Mouse (Mus musculus): ENCODE measurements around the gene Tmem101.

Tmem101 gene

DNA sequence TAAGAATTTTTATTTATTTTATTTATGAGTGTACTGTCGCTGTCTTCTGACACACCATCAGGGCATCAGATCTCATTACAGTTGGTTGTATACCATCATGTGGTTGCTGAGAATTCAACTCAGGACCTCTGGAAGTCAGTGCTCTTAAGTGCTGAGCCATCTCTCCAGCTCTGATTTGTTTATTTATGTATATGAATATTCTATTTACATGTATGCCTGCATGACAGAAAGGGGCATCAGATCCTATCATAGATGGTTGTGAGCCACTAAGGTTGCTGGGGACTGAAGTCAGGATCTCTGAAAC, 534 bp upstream of the Tmem101 start:
- no peak for DNase-seq (ENCODE audit: low read depth, low spot score)

DNA sequence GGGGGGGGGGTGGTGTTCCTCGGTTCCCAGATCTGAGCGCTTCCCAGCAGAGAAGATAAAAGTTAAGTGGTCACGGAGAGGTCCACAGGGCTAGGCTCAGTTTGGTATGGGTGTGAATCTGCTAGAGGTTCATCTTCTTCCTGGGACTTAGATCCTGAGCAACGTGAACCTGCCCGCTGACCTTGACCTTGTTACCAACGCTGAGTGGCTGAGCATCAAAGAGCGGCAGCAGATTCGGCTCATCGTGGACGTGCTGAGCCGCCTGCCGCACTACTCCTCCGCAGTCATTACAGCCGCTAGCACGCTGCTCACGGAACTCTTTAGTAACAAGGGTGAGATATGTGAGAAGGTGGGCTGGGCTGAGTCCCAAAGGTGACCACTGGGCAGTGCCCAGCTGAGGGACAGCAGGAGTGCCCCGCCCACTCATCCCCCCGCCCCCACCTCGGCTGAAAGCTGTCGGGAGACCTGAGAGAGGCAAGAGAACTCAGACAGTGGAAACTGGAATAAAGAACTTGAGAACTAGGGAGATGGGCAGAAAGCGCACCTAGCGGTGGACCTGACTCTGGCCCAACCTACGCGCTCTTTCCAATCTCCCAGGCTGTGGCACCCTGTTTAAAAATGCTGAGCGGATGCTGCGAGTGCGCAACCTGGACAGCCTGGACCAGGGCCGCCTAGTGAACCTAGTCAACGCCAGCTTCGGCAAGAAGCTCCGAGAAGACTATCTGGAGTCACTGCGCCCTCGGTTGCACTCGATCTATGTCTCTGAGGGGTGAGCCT, 8.8 kb downstream of the Tmem101 start:
- no peak for DNase-seq (ENCODE audit: low read depth, low spot score)

DNA sequence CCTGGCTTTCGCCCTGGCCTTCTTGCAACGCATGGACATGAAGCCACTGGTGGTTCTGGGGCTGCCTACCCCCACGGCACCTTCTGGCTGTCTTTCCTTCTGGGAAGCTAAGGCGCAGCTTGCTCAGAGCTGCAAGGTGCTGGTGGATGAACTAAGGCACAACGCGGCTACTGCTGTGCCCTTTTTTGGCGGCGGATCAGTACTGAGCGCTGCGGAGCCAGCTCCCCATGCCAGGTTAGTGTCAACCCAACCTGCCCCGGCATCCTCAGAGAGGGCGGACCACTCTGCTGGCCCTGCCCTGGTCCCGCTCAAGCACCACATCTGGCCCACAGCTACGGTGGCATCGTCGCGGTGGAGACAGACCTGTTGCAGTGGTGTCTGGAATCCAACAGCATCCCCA, 9.7 kb downstream of the Tmem101 start:
- no peak for DNase-seq (ENCODE audit: low read depth, low spot score)

DNA sequence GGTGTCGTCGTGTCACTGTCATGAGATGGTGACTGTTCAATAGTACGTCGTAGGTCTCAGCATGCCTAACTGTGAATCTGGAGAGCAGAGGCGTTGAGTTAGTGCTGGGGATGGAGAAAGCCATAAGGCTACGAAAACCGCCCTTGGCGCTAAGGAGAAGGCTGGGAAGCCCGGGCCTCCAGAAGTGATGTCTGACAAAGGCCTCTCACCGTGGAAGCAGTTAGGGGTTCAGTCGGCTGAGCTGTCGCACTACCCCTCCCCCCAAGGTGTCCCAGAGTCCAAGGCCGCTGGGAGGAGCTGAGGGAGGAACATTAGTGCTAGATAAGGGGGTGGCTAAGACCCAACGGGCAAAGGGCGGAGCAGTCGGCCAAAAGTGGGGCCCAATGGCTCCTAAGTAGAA, 10.2 kb downstream of the Tmem101 start:
- no peak for DNase-seq (ENCODE audit: low read depth, low spot score)

DNA sequence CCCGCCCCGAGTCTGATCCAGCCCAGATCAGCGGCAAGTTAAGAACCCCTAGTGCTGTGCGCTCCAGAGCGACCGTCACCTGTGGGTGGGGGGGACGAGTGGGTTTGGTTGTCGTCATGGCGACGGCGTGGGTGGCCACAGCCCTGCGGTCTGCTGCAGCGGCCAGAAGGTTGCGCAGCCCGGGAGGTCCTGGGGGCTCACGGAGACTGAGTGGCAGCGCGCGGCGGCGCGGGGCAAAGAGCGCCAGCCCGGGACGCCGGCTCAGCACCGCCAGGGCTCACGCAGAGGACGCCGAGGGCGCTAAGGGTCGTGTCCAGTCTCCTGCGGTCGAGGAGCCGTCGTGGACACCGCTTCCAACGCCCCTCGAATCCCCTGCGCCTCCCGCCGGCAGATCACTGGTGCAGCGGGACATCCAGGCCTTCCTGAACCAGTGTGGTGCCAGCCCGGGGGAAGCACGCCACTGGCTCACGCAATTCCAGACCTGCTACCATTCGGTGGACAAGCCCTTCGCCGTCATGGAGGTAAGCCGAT, 10.7 kb downstream of the Tmem101 start, which contains the start of gene Nags:
Nags (plus strand) TSS at position 43 of the 531 bp plus-strand sequence.
- DNase-seq (ENCODE audit: low read depth, low spot score): no peak

GRCm38 (mm10) chr11:102144957-102145470, 11.2 kb downstream of the Tmem101 start:
- DNase-seq (ENCODE audit: low read depth, low spot score): no peak

GRCm38 (mm10) chr11:102142355-102142754, 13.8 kb downstream of the Tmem101 start:
- no peak for DNase-seq (ENCODE audit: low read depth, low spot score)

- DNase-seq (ENCODE audit: low read depth, low spot score): peak; percentile 59
These were observed 15.7 kb downstream of the Tmem101 start for GRCm38 (mm10) chr11:102140508-102140907.

- DNase-seq (ENCODE audit: low read depth, low spot score): peak; percentile 54
These were observed 17.8 kb downstream of the Tmem101 start for GRCm38 (mm10) chr11:102138447-102138740.

DNA sequence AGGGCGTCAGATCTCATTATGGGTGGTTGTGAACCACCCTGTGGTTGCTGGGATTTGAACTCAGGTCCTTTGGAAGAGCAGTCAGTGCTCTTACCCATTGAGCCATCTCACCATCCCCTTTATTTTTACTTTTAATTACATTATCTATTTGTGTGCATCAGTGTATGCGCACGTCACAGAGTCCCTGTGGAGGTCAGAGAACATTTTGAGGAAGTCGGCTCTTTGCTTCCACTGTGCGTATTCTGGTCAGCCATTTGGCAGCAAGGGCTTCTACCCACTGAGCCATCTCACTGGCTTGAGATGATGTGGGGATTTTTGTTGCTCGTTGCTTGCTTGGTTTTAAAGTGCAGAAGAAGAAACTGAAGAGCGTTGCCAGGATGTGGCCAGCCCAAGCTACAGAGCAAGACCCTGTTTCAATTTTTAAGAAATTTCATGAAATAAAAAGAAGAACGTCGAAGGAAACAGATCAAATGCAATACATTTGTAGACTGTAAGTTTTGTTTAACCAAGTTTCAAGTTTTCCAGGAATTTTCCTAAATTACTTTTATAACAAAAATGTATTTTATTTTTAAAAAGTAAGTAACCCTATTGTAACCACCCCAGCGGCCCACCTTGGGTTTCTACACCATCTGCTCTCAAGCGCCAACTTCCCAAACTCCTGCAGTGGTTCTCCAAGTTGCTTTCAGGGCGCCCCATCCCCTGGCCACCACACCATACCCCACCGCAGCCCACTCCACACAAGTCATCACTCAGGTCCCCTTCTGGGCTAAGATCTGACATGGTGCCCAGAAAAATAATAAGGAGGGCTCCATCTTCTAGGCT, 18.4 kb downstream of the Tmem101 start:
- DNase-seq (ENCODE audit: low read depth, low spot score): no peak

DNA sequence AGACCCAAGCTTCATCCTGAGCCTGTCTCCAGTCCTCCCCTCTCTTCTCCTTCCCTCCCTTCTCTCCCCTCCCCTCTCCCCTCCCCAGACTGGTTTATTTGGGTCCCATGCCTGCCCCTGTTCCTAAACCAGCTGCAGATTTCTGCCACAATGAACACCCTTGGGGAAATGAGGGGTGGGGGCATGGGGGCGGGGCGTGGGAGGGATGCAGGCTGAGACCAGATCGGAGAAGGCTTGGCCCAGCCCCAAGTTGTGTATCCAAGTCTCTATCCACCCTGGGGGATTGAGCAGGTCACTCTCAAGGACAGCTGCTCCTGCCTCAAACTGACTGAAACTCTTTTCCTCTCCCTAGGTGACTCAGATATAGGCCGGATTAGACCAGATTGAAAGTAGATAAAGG, 21.7 kb downstream of the Tmem101 start:
- no peak for DNase-seq (ENCODE audit: low read depth, low spot score)

GRCm38 (mm10) chr11:102117386-102117785, 38.8 kb downstream of the Tmem101 start:
- DNase-seq (ENCODE audit: low read depth, low spot score): no peak

- DNase-seq (ENCODE audit: low read depth, low spot score): no peak
These were observed 40.0 kb downstream of the Tmem101 start for GRCm38 (mm10) chr11:102116241-102116640.

DNA sequence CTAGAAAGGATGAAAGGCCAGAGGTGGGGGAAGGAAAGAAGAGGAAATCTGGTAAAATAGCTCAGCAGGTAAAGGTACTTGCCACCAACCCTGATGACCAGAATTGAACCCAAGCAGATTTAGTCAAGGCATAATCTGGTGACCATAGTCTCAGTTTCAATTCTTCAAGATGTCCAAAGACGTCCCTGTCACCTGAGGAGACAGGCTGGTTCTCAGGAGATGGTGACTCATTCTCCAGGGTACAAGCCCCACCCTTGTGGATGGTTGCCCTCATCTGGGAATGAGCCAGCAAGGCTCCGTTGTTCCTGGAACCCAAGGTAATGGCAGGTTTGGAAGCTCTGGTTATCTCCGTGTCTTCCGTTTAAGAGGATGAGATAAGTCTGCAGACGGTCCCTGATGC, 44.6 kb downstream of the Tmem101 start:
- no peak for DNase-seq (ENCODE audit: low read depth, low spot score)

DNA sequence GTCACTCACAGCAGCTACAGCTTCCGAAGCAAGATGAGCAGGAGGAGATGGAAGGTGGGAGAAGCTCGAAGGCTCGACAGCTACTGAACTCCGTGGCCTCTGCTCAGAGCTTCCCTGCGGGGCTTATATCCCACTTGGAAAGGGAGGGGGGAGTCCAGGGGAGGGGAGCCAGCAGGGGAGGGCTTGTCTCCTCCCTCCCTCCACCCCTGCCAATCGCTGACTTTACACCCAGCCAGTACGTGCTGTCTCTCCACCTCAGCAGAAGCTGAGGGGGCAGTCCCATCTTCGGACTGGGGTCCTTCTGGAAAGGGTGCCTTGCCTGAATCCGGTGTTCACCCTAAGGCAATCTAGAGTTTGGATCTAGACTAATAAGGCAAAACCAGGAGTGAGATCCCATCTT, 48.5 kb downstream of the Tmem101 start, which contains the start of gene Pyy:
Pyy (minus strand) TSS at position 101 of the 400 bp plus-strand sequence.
- no peak for DNase-seq (ENCODE audit: low read depth, low spot score)

GRCm38 (mm10) chr11:102106911-102107310, 49.3 kb downstream of the Tmem101 start:
- DNase-seq (ENCODE audit: low read depth, low spot score): no peak
